Comparison of ENCODE assay signal across 22 mouse cellular contexts in genomic region chr5:20821122-20821521, GRCm38 (mm10).
DNase-seq lines count a peak whose midpoint lies in the region; ATAC-seq lines count a peak whose summit lies in the region.
"Had no signal": no experiment of that assay in that cellular context is flagged by ENCODE, and none has a peak within 500 bp of the region (broad histone marks: within the 10 kb centered on the region; RNA-seq: fewer than 3 reads in every experiment).

No protein-coding gene starts in this region.

- no peak for ATAC-seq in heart, embryonic 11.5 days (replicated peaks; ENCODE audit: insufficient number of reproducible peaks, low FRiP score, low TSS enrichment)
- ATAC-seq in heart, embryonic 13.5 days (ENCODE audit: extremely low read depth, insufficient number of reproducible peaks, low FRiP score, low TSS enrichment), result no peak
- ATAC-seq: midbrain, embryonic 15.5 days had no signal

- no peak overlapping the region for H3K4me2 ChIP-seq in heart, embryonic 11.5 days
- H3K4me2 ChIP-seq in heart, embryonic 13.5 days, result no peak overlapping the region
- H3K4me2 ChIP-seq: hindbrain, embryonic 12.5 days; midbrain, embryonic 15.5 days; neural tube, embryonic 15.5 days; stomach, embryonic 15.5 days had no signal

- no peak overlapping the region for H3K27ac ChIP-seq in heart, embryonic 11.5 days (ENCODE audit: low read depth, low read length)
- 0 out of 2 replicates have a peak overlapping the region, but pooled peaks have one; percentile 54 for H3K27ac ChIP-seq in heart, embryonic 13.5 days (replicated peaks)
- H3K27ac ChIP-seq: hindbrain, embryonic 12.5 days; left cerebral cortex, adult 2 months; midbrain, embryonic 15.5 days; neural tube, embryonic 15.5 days; stomach, embryonic 15.5 days had no signal

- DNase-seq in heart, adult 11 months, result peak; percentile 90
- DNase-seq in brain, adult 2 months (ENCODE audit: low read depth, low spot score), result peak; percentile 47
- peak; percentile 49 for DNase-seq in heart, postnatal 4 days
- no peak for DNase-seq in lung, postnatal 25 days (ENCODE audit: low spot score)
- no peak for DNase-seq in adrenal gland, postnatal 25 days
- DNase-seq: adrenal gland, adult 8-10 months; cerebellum, adult 11 months; embryo, embryonic 11 days; kidney, adult 18-20 months; kidney, postnatal 36 days; left cerebral cortex, postnatal 4 days; liver; right cerebral cortex, postnatal 25 days; thymus, adult 2 months had no signal

- no peak overlapping the region for H3K9ac ChIP-seq in heart, embryonic 11.5 days (ENCODE audit: low read depth, low read length)
- no peak overlapping the region for H3K9ac ChIP-seq in heart, embryonic 13.5 days
- H3K9ac ChIP-seq: hindbrain, embryonic 12.5 days; midbrain, embryonic 15.5 days; neural tube, embryonic 15.5 days; stomach, embryonic 15.5 days had no signal

- H3K9me3 ChIP-seq in heart, embryonic 11.5 days (replicated peaks; ENCODE audit: control insufficient read depth, low read length), result no peaks in the 10 kb centered on the region
- H3K9me3 ChIP-seq in heart, embryonic 13.5 days, result no peaks in the 10 kb centered on the region
- H3K9me3 ChIP-seq: hindbrain, embryonic 12.5 days; midbrain, embryonic 15.5 days; neural tube, embryonic 15.5 days; stomach, embryonic 15.5 days had no signal

- H3K36me3 ChIP-seq in heart, embryonic 11.5 days (ENCODE audit: control insufficient read depth, insufficient read depth, low read length), result no peaks in the 10 kb centered on the region; the same call in 1 of the 2 replicates
- no peaks in the 10 kb centered on the region for H3K36me3 ChIP-seq in heart, embryonic 13.5 days
- H3K36me3 ChIP-seq: hindbrain, embryonic 12.5 days; midbrain, embryonic 15.5 days; neural tube, embryonic 15.5 days; stomach, embryonic 15.5 days had no signal

- no peaks in the 10 kb centered on the region for H3K27me3 ChIP-seq in heart, embryonic 11.5 days (ENCODE audit: control insufficient read depth, insufficient read depth, low read length)
- no peaks in the 10 kb centered on the region for H3K27me3 ChIP-seq in heart, embryonic 13.5 days (replicated peaks)
- H3K27me3 ChIP-seq: hindbrain, embryonic 12.5 days; midbrain, embryonic 15.5 days; neural tube, embryonic 15.5 days; stomach, embryonic 15.5 days had no signal

- H3K4me1 ChIP-seq in heart, embryonic 11.5 days (ENCODE audit: control insufficient read depth, insufficient read depth, low read length), result no peaks in the 10 kb centered on the region; the same call in 1 of the 2 replicates
- peaks cover 35% of the 10 kb centered on the region for H3K4me1 ChIP-seq in heart, embryonic 13.5 days
- H3K4me1 ChIP-seq: midbrain, embryonic 15.5 days; neural tube, embryonic 15.5 days; stomach, embryonic 15.5 days had no signal

- H3K4me3 ChIP-seq in heart, embryonic 11.5 days (ENCODE audit: low read depth, low read length), result no peak overlapping the region
- H3K4me3 ChIP-seq in heart, embryonic 13.5 days, result no peak overlapping the region
- H3K4me3 ChIP-seq: hindbrain, embryonic 12.5 days; left cerebral cortex, adult 2 months; midbrain, embryonic 15.5 days; myocyte; neural tube, embryonic 15.5 days; stomach, embryonic 15.5 days had no signal

Comparison
In these comparisons a context has a peak if more than half of its experiments do, and no peak if none do; other contexts are left out.
1. DNase-seq: peak in heart, adult 11 months (single experiment), brain, adult 2 months (single experiment) and heart, postnatal 4 days (single experiment); none in lung, postnatal 25 days (single experiment) and adrenal gland, postnatal 25 days (single experiment).